Mouse (Mus musculus) cerebellum, adult 2 months (tissue): ENCODE results near the gene Tmem213.

Experiments
- CTCF ChIP-seq: fragments of 200-500 bp; IDR thresholded peaks from 2 replicates; pipeline ENCODE4 v1.5.1; 2011; ENCODE audit warnings: low read depth, mild to moderate bottlenecking, control low read depth, low read length, moderate library complexity, borderline replicate concordance; ENCODE audit not compliant: insufficient read depth
- POLR2A ChIP-seq: fragments of 200-500 bp; IDR thresholded peaks from 2 replicates; pipeline ENCODE4 v1.6.1; 2011; ENCODE audit warnings: low read length, control low read depth, borderline replicate concordance; ENCODE audit not compliant: insufficient read depth

DNA sequence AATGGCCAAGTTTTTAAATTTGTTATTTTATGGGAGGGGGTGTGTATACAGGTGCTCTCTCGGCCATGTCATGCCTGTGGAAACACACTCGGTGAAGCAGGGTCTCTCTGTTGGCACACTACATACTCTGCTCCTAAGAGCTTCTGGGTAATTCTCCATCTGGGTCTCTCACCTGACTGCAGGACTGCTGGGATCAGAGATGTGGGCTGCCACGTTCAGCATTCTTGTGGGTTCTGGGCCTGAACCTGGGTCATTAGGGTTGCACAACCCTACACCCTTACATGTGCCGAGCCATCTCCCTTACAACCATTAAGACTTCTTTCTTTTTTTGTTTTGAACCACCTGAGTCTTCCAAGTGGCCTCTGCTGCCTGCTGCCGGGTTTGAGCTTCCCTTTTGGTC, 12.8 kb downstream of the Tmem213 start:
- TF ChIP-seq CTCF = no peak
- no peak for TF ChIP-seq POLR2A
